Mouse (Mus musculus) hindlimb bud, embryonic 11.5 days (tissue): Measurements from ENCODE around the gene Vwa5b2.

Experiments
- DNase-seq: peaks from one replicate; pipeline ENCODE4 v3.0.0-alpha.2; 2012; ENCODE audit warnings: low read depth, low spot score; ENCODE audit errors: extremely low spot score

The Vwa5b2 gene

DNA sequence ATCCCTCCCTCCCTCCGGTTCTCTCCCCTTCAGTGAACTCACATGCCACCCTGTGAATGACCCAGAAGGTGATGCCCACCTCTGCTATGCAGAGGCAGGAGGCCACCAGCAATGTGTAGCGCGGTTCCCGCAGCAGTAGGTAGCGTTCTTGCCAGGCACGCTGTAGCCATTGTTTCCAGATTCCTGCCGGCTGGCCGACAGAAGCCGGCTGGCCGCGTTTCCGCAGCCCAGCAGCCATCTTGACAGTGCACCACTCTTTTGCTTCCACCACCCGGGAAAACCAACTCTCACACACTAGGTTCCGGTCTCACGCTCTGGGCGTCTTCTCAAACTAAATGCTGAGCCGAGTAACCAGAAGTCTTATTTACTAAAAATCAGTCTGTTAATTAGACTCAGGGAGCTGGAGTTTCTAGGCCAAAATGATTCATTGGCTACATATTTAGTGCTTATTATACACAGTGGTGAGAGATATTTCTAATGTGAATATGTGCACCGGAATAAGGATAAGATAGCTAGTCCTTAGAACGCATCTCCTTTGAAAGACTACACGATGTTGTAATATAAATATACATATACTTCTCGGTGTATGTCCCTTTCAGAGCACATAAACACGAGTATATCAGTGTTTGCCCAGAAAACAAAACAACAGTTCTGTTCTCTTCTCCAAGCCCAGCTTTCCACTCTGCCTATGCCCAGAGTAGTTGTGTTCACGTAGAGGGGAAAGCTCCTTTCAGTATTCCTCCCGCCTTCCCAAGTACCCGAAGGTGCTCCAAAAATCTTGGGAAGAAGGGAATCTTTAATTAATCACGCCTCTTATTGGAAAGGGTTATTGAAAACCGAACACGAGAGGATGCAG lies 21.5 kb downstream of the Vwa5b2 start:
- DNase-seq = peak; percentile 80

DNA sequence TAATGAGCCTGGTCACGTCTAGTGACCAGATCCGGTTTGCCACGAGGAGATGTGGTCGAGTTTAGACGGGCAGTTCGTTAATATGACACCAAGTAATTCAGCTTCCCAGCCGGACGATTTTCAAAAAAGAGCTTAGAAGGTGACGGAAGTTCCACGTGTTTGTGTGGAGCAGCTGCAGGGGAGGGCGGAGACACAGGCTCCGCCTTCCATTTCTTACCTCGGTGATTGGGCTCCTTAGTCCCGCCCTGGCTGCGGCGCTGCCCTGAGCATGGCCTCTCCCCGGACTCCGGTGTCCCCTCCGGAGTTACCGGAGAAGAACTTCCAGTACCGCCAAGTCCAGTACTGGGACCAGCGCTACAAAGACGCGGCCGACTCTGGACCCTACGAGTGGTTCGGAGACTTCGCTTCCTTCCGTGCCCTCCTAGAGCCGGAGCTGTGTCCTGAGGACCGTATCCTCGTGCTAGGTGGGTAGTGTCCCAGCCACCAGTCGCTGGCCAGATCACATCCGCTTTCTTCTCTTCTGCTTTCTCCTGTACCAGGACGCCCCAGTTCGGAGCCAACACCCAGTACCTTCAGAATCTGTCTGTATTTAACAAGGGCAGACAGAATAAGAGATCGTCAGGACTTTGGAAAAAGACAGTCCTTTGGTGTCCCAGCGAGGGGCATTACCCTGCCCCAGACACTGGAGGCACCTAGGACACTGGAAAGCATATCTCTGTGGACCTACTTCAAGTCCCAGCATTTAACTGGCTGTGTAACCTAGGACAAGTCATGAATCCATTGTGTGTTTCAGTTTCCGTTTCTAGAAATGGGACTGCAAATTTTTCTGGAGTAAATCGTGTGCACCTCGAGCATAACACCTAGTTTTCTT lies 22.3 kb downstream of the Vwa5b2 start, which contains the start of the genes Eef1akmt4, Gm49333 and Alg3:
Eef1akmt4 (plus strand) TSS at position 237 of the 871 bp plus-strand sequence.
Gm49333 (plus strand) TSS at position 254 of the 871 bp plus-strand sequence.
Alg3 (minus strand) TSS at position 379 of the 871 bp plus-strand sequence.
- peak; percentile 89 for DNase-seq

DNA sequence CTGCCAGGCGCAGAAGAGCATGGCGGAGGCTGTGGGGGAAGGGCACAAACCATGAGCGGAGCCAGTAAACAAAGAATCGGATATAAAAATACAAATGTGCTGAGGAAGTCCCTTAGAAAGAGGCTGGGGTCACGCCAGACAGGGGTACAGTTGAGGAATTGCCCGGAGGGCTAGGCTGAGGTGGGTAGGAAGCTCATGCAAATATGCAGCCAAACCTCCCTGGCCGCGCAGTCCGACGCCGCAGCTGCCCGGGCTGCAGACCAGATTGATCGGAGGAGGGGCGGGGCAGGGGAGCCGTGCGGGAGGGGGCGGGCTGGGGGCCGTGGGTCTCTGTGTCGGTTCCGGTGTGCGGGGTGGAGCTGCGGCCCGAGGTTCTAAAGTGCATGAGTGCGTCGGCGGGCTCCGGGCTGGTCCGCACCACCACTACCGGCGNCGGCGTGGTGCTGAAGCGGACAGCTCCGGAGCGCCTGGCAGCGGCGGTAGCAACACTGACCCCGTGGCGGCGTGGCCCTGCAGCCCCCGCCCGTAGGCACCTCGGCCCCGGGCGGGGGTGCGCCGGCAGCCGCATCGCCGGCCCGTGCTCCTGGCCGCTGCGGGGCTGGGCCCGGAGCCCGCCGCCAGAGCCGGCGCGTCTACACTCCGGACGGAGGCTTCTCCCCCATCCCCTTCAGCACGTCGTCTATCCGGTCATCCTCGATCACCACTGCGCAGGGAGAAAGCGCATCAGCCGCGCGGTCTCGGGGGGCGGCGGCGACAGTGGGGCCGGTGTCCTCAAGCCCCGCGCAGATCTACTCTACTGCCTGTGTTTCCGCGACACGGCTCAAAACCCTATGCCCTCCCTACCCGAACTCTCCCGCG lies 30.5 kb downstream of the Vwa5b2 start:
- no peak for DNase-seq

DNA sequence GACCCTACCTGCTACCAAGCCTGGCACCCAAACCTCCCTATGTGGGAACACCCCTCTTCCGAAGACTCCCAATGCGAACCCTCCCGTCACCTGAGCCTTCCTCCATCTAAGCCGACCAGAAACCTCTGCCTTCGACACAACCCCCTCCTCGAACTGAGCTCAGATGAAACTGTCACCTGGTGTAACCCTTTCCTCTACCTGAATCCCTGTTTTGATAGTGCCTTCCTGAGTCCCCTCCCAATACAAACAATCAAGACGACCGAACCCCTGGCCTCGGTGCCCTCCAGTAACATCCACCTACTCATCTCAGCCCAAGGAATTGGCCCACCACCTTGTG lies 31.1 kb downstream of the Vwa5b2 start:
- DNase-seq = no peak

DNA sequence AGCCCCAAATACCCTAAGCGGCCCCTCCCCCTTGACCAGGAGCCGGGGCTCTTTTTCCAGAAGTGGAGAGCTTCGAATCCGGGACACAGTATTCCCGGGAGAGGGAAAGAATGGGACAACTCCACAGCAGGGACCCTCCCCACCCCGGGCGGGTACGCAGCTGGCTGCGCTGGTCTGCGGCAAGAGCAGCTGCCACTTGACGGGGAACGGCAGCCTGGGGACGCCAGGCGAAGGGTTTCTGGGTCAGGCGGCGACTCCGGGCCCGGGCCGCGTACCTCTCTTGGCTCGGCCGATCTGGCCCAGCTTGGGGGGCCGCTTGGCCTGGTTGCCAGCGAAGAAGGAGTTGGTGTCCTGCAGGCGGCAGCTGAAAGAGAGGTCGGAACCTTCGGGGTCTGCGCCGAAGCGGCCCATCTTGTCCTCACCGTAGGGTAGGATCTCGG lies 31.5 kb downstream of the Vwa5b2 start:
- DNase-seq = no peak

DNA sequence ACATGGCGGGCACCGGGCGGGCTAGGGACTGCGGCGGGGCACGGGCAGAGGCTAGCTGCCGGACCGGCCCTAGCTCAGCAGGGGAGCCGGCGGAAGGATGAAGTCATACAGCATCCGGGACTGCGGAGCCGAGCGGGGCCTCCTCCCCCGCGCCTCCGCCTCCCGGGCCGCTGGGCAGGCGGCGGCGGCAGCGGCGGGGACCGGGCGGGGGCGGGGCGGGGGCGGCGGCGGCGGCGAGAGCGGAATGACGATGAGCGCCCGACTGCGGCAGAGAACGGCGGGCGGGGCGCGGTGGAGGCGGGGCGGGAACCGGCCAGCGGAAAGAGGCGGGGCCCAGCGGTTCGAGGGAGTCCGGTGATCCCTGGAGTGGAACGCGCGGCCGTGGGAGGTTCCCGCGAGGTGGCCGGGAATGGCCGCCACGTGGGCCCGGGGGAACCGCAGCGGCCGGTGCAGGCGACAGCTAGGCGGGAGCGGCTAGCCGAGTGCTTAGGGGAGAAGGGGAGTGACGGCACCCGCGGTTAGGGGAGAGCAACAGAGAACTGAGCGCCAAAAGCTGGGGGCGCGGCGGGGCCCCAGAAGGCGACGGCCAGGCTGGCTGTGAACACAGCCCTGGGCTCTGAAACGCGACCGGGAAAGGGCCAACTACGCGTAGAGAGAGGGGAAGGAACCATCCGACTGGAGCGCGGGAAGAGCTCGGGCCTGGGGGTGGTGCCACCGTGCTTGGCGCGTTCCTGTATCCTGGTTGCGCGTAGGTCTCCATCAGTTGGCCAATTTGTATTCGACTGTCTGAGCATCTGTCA lies 32.1 kb downstream of the Vwa5b2 start, which contains the start of gene Camk2n2:
Camk2n2 (minus strand) TSS at position 97 of the 800 bp plus-strand sequence.
- DNase-seq = no peak

DNA sequence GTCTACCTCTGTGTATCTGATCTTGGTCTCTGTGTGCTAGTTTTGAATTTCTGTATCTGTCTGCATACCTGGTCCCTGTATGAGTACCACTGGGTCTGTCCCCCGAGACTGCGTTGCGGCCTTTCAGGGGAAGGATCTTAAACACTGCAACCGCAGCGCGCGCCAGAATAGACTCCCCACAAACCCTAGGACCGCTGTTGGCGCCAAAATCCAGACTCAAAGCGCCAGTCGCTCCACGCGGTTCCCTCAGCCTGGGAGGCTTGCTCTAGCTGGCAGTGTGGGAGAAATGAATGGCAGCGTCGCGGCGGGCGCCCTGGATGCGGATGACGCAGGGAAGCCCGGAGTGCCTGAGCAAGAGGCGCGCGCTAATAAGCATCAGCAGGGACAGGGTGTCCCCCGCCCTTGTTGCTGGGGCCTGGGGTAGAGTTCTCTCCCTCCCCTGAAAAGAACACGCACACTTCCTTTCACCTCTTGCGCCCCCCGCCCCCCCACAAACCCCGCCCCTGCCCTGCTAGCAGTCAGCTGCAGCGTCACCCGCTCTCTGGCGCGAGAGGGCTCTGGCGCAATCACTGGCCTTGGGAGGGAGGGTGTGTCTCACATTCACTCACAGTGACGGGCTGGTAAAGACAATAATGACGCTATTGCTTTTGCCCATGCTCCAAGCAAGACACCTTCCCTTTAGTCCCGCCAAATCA lies 32.9 kb downstream of the Vwa5b2 start:
- no peak for DNase-seq

DNA sequence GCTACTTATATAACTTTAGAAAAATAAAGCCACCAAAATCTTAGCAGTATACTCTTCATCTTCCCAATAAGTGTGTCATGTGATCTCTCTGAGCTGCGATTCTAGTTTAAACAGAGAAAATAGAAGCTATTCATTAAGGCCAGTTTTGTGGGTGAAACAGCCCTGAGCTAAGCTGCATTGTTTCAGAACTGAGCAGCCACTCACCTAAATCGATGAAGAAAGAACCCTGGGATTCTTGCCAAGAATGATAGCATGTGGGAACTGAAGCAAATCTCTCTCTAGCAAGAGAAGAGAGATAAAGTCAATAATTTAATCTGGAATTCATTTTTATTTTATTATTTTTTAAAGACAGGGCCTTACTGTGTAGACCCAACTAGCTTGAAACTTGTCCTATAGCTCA lies 33.9 kb downstream of the Vwa5b2 start:
- DNase-seq = no peak

DNA sequence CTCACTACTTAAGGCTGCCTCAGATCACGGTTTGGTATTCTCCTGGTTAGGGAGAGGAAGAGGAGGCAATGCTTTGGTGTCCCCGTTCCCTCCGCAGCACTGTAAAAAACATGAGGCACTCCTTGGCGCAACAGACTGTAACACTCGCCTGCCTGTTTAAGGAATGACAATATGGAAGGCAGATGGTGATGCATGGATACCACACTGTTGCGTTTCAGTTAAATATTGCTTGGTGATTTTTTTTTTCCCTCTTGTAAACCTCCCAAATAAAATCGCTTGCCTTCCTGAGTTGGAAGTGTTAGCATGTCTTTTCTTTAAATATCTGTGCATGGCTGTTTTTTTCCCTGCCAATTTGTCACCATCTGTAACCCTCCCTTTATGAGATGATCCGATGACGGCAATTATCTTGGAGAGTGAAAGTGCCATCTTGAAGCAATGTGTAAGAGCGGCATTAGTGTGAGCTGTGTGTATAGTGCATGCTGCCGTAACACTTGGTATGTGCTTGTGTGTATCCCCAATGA lies 39.7 kb downstream of the Vwa5b2 start:
- no peak for DNase-seq

DNA sequence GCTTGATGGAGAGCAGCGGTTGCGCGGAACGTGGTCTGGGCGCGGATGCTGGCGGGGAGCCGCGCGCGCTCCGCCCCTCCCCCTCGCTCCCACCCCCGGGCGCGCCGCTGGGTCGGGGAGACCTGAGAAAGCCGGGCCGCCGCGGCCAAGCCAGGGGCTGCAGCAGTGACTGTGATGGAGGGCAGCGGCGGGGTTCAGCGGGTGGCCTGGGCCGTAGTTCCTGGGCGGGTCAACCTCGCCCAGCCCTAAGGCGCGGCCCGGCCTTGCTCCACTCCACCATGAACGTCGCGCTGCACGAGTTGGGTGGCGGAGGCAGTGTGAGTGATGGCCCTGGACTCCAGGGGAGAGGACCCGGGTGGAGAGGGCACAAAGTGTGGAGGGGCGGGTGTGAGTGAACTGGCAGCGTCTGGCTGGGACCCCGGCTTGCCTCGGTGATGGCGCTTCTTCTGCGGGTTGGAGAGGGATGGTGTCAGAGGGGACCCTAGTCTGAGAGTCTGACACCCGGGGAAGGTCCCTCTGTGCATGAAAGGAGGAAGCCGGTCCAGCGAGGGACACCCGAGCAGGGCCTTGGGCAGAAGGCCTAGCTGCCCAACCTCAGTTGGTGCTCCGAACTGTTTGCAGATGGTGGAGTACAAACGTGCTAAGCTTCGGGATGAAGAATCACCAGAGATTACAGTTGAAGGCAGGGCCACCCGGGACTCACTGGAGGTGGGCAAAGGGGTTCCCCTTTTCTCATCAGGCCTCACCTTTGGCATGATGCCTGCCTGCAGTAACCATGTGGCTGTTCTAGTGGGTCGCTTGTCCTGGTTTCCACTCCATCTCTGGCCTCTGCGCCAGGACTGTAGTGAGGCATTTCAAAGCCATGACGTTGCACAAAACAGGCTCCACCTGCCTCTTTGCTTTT lies 40.7 kb downstream of the Vwa5b2 start, which contains the start of gene Ece2:
Ece2 (plus strand) TSS at position 98 of the 904 bp plus-strand sequence.
- no peak for DNase-seq

DNA sequence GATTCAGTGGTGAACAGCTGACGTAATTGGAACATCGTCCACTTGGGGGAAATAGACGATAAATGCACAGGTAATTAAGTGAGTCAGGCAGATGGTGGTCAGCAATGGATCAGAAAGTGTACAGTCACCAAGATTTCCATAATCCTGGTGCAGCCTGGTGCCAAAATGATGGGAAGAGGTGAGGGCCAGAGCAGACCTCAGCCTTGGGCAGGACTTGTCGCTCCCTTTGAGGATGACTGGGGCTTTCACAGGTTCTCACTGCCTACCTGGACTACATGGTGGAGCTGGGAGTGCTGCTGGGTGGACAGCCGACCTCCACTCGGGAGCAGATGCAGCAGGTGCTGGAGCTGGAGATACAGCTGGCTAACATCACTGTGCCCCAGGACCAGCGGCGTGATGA lies 48.1 kb downstream of the Vwa5b2 start:
- no peak for DNase-seq

DNA sequence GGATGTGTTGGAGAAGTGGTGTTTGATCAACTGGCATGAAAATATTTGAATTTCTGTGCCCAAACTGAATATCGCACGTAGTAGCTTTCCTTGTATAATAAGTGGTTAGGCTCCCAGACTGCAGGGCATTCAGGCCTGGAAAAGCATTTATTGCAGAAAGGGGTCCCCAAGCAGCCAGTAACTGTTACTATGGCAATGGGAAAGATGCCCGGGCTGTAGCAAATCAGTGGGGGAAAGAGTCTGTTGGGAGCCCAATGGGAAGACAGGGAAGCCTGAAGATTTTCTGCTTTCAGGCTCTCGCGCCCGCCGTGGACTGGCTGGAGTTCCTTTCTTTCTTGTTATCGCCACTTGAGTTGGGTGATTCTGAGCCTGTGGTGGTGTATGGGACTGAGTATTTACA lies 49.1 kb downstream of the Vwa5b2 start:
- no peak for DNase-seq

DNA sequence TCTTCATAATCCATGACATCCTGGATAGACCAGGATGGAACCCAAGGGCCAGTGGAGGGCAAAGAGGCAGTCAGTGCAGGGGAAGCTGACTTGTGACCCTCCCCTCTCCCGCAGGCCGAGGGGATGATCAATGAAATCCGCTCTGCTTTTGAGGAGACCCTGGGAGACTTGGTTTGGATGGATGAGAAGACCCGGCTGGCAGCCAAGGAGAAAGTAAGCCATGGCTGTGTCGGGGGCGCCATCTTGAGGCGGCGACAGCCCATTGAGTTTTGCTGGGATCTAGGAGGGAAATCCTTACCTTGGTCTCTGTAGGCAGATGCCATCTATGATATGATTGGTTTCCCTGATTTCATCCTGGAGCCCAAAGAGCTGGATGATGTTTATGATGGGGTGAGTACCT lies 52.9 kb downstream of the Vwa5b2 start:
- DNase-seq = no peak

DNA sequence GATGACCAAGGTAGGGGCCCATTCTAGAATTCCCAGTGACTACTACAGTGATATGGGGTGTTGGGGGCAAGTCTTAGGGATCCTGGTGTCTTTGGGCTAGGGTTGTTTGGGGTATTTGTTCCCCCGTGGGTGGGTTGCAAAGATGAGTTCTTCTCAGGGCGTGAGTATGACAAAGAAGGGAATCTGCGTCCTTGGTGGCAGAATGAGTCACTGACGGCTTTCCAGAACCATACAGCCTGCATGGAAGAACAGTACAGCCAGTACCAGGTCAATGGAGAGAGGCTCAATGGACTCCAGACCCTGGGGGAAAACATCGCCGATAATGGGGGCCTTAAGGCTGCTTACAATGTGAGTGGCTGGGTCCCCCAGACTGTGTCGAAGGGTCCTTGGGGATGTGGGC lies 54.6 kb downstream of the Vwa5b2 start:
- no peak for DNase-seq

DNA sequence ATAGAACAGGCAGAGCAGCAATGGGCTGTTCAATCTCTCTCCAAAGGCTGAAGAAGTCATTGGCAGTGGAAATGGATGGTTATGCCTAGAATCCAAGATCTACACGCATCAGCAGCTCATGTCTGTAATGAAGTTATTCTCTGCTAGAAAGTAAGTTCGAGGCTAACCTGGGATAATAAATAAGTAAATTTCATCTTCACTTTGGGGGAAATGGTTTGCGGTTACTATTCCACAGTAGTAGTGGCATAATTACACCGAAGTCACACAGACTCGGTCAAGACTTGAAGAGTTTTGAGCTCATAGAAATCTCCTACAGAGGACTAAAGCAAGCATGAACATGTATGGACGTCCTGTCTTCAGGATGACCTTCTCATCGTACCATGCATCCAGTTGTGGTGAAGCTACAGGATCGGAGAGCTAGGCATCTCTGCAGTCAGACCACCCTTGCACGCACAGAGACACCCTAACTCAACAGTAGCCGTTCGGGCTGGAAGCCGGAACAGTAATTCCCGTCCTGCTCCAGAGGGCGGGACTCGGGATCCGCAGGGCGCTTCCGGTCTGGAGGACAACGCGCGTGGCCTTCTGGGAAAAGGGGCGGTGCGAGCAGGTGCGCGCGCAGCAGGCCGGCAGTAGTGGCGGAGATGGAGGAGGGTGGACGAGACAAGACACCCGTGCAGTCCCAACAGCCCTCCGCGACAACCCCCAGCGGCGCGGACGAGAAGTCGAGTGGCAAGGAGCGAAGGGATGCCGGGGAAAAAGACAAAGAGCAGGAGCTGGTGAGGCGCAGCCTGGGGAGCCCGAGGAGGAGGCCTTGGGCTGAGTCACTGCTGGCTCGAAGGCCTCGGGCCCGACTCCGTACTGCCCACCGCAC lies 62.0 kb downstream of the Vwa5b2 start, which contains the start of gene Psmd2:
Psmd2 (plus strand) TSS at position 577 of the 871 bp plus-strand sequence.
- peak; percentile 72 for DNase-seq

DNA sequence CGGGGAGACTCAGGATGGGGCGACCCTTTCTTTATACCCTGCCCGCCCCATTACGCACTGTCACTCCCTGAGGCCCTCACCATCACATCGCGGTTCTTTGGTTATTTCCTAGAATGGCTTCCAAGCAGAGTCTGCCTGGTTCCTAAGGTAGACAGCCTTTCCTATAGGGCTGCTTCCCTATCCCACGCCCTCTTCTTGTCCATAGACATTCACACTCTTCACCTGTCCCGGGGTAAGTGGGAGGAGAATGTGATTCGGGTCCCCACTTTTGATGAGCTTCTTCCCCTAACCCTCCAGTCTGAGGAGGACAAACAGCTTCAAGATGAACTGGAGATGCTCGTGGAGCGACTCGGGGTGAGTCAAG lies 62.7 kb downstream of the Vwa5b2 start:
- DNase-seq = no peak

DNA sequence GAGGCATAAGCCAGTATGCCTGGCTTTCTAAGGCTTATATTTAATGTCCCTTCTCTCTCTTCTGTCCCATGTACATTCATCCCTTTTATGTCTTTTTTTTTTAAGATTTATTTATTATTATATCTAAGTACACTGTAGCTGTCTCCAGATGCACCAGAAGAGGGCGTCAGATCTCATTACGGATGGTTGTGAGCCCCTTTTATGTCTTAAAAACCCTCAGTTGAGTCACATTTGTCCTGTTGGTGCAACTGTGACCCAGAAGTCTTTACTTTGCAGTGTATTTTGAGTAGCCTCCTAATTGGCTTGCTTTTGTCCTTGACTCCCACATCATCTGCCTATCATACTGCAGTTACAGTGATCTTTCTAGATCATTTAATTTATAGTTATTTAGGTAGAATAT lies 64.0 kb downstream of the Vwa5b2 start:
- no peak for DNase-seq
